Comparison of ENCODE assay signal across 20 mouse cellular contexts in genomic region chr15:38364014-38364413, GRCm38 (mm10).
"Had no signal": no experiment of that assay in that cellular context is flagged by ENCODE, and none has a peak within 500 bp of the region (broad histone marks: within the 10 kb centered on the region; RNA-seq: fewer than 3 reads in every experiment).

No protein-coding gene starts in this region.

- H3K27ac ChIP-seq: limb, embryonic 13.5 days; liver, embryonic 14.5 days; macrophage; midbrain, embryonic 10.5 days; midbrain, embryonic 13.5 days; neural tube, embryonic 13.5 days; stomach, embryonic 15.5 days had no signal

- H3K9ac ChIP-seq: limb, embryonic 13.5 days; liver, embryonic 14.5 days; liver, postnatal 0 days; lung, embryonic 14.5 days; midbrain, embryonic 13.5 days; neural tube, embryonic 13.5 days; stomach, embryonic 15.5 days had no signal

- H3K9me3 ChIP-seq: midbrain, embryonic 13.5 days; neural tube, embryonic 13.5 days; stomach, embryonic 15.5 days had no signal

- H3K4me3 ChIP-seq: limb, embryonic 13.5 days; midbrain, embryonic 10.5 days; midbrain, embryonic 13.5 days; myocyte; neural tube, embryonic 13.5 days; stomach, embryonic 15.5 days had no signal

- DNase-seq: kidney, postnatal 14 days; kidney, postnatal 4 days; left cerebral cortex, postnatal 4 days; liver, postnatal 0 days; lung, embryonic 14.5 days; retina, postnatal 1 day; right cerebral cortex, postnatal 25 days; spleen, adult 18-20 months; thymus, postnatal 25 days had no signal

- H3K27me3 ChIP-seq: limb, embryonic 13.5 days; midbrain, embryonic 13.5 days; neural tube, embryonic 13.5 days; stomach, embryonic 15.5 days had no signal

- H3K4me2 ChIP-seq: limb, embryonic 13.5 days; liver, embryonic 11.5 days; lung, embryonic 14.5 days; midbrain, embryonic 13.5 days; neural tube, embryonic 13.5 days; stomach, embryonic 15.5 days had no signal

- H3K4me1 ChIP-seq: limb, embryonic 13.5 days; midbrain, embryonic 10.5 days; midbrain, embryonic 13.5 days; neural tube, embryonic 13.5 days; stomach, embryonic 15.5 days had no signal

- H3K36me3 ChIP-seq: limb, embryonic 13.5 days; midbrain, embryonic 10.5 days; midbrain, embryonic 13.5 days; neural tube, embryonic 13.5 days; stomach, embryonic 15.5 days had no signal

- ATAC-seq: liver, postnatal 0 days; lung, postnatal 0 days; midbrain, embryonic 13.5 days; midbrain, embryonic 16.5 days had no signal
